Mouse (Mus musculus) urinary bladder, postnatal 10 days (tissue): ENCODE measurements around the gene Defb48.

Source experiments
- DNase-seq: peaks from one replicate; pipeline ENCODE4 v3.0.0; 2022; ENCODE audit warnings: low spot score

Gene Defb48

GRCm38 (mm10) chr14:62928101-62928541 is 56.2 kb downstream of the Defb48 start:
- no peak for DNase-seq
